Mouse (Mus musculus) hindbrain, embryonic 15.5 days (tissue): ENCODE measurements at regions not wholly inside any gene's neighbourhood (a gene's known extent, or its start where the extent isn't known, plus 50 kb on each side); places are given as distances from the start of the nearest gene placed in this dataset.

Source experiments
- ATAC-seq: fragments of 200-750 bp; cut with Nextera tagmentation; 2 replicates; pipeline ENCODE4 v1.8.0; 2017; ENCODE audit warnings: low read depth, moderate number of reproducible peaks, moderate TSS enrichment; ENCODE audit not compliant: low FRiP score
- H3K27ac ChIP-seq: fragments of 300-500 bp; sonication (generic); replicated peaks from 2 replicates; pipeline ENCODE4 v1.5.1; 2015; ENCODE audit warnings: mild to moderate bottlenecking, inconsistent platforms
- H3K27me3 ChIP-seq: fragments of 300-500 bp; sonication (generic); 2 replicates; pipeline ENCODE4 v1.6.1; 2015; ENCODE audit warnings: control low read depth, inconsistent platforms
- H3K36me3 ChIP-seq: fragments of 300-500 bp; sonication (generic); 2 replicates; pipeline ENCODE4 v1.6.1; 2015; ENCODE audit warnings: control low read depth, inconsistent platforms
- H3K4me1 ChIP-seq: fragments of 300-500 bp; sonication (generic); replicated peaks from 2 replicates; pipeline ENCODE4 v1.6.1; 2015; ENCODE audit warnings: control low read depth, inconsistent platforms
- H3K4me2 ChIP-seq: fragments of 300-500 bp; sonication (generic); 2 replicates; pipeline ENCODE4 v1.6.1; 2015; ENCODE audit warnings: moderate library complexity, mild to moderate bottlenecking, inconsistent platforms
- H3K4me3 ChIP-seq: fragments of 300-500 bp; sonication (generic); 2 replicates; pipeline ENCODE4 v1.5.1; 2015; ENCODE audit warnings: mild to moderate bottlenecking, inconsistent platforms
- H3K9ac ChIP-seq: fragments of 300-500 bp; sonication (generic); 2 replicates; pipeline ENCODE4 v1.6.1; 2015; ENCODE audit warnings: inconsistent platforms
- H3K9me3 ChIP-seq: fragments of 300-500 bp; sonication (generic); 2 replicates; pipeline ENCODE4 v1.6.1; 2016; ENCODE audit warnings: control low read depth, inconsistent platforms
- WGBS: fragments of 180-500 bp; shearing (Covaris S2); methylation state at CpG from one replicate; pipeline ENCODE4 v1.1.7; 2015; 5-methylcytosine and 5-hydroxymethylcytosine counted together

DNA sequence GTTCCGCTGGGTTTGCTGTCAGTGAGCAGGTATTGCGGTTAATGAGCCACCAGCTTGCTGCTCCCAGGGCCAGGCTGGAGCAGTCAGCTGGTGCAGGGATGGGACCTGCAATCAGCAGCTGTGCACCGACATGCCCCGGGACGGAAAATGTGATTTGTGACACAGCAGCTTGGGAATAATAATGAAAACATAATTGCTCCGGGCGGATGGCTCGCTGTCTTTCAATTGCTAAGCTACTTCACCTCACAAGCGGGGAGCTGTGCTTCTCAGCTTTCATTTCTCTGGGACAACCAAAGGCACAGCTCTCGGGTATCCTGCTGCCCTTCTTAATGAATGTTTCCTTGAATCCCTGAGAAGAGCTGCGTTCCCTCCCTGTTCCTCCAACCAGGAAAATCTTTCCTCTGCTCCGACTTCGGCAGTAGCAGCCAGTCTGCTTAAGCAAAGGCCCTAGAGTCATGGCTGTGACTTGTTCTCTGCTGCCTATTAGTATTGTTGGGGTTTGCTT is 235.3 kb upstream of the A1bg start:
- H3K36me3 ChIP-seq, result no peaks in the 10 kb centered on the region
- H3K27ac ChIP-seq, result peak overlapping the region; percentile 80
- peaks cover 6% of the 10 kb centered on the region for H3K4me1 ChIP-seq
- peaks cover 8% of the 10 kb centered on the region for H3K27me3 ChIP-seq
- H3K9me3 ChIP-seq, result no peaks in the 10 kb centered on the region
- 10% methylated on average over 13 of the region's 13 CpGs for WGBS
- peak overlapping the region; percentile 48 for H3K9ac ChIP-seq
- ATAC-seq, result peak; percentile 80
- peak overlapping the region; percentile 76 for H3K4me2 ChIP-seq
- H3K4me3 ChIP-seq, result peak overlapping the region; percentile 38

DNA sequence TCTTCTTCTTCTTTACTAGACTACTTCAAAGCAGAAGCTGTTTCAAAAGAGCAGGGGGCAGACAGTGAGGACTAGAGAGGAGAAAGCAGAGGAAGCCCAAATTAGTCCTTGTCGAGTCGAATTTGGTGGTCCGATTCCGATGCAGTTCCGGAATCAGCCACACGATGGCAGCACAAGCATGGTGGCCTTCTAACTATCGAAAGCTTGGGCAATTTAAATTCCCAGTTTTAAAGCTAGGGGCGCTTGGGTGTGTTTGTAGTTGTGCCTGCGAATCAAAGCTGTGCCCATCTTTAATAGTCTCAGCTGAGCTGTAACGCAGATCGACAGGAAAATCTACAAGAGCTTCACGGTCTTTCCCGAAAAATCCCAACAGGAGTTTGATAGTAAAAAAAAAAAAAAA is 234.7 kb upstream of the A1bg start:
- H3K4me3 ChIP-seq, result peak overlapping the region; percentile 38
- H3K36me3 ChIP-seq, result no peaks in the 10 kb centered on the region
- peaks cover 8% of the 10 kb centered on the region for H3K27me3 ChIP-seq
- peak; percentile 86 for ATAC-seq
- peaks cover 6% of the 10 kb centered on the region for H3K4me1 ChIP-seq
- peak overlapping the region; percentile 76 for H3K4me2 ChIP-seq
- WGBS, result 2% methylated on average over 13 of the region's 13 CpGs
- H3K9ac ChIP-seq, result no peak overlapping the region
- H3K27ac ChIP-seq, result peak overlapping the region; percentile 80
- no peaks in the 10 kb centered on the region for H3K9me3 ChIP-seq

DNA sequence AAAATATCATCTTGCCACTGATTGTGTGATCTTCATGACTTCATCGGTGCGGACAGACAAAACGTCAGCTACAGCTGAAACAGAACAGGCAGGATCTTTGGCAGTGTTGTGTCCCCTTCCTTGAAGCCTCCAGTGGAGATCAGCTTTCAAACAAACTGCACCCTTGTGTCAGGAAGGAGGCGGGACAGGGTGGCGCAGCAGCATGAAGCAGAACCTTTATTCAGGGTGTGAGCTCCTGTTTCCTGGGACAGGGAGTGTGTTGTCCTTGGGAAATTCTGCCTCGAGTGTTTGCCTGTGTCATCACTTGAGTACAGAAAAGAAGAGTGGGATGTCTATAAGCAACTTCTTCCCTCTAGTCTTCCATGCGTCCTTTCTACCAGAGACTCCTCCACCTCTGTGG is 232.7 kb upstream of the A1bg start:
- Histone ChIP-seq H3K4me1 (peaks cover 6% of the 10 kb centered on the region), H3K27me3 (peaks cover 8% of the 10 kb centered on the region), H3K9ac (no peak overlapping the region), H3K36me3 (no peaks in the 10 kb centered on the region), H3K9me3 (no peaks in the 10 kb centered on the region), H3K27ac (no peak overlapping the region), H3K4me3 (no peak overlapping the region), H3K4me2 (no peak overlapping the region)
- 81% methylated on average over 7 of the region's 7 CpGs for WGBS
- ATAC-seq, result no peak

GRCm38 (mm10) chr15:61154166-61154565 is 231.4 kb upstream of the A1bg start:
- Histone ChIP-seq H3K4me1 (peaks cover 6% of the 10 kb centered on the region), H3K9ac (no peak overlapping the region), H3K27ac (no peak overlapping the region), H3K4me3 (no peak overlapping the region), H3K9me3 (no peaks in the 10 kb centered on the region), H3K4me2 (no peak overlapping the region), H3K27me3 (peaks cover 8% of the 10 kb centered on the region), H3K36me3 (no peaks in the 10 kb centered on the region)
- 89% methylated on average over 12 of the region's 12 CpGs for WGBS
- ATAC-seq, result no peak

- Histone ChIP-seq H3K4me1 (no peaks in the 10 kb centered on the region), H3K27me3 (no peaks in the 10 kb centered on the region), H3K4me2 (no peak overlapping the region), H3K9me3 (no peaks in the 10 kb centered on the region), H3K36me3 (no peaks in the 10 kb centered on the region), H3K27ac (no peak overlapping the region), H3K4me3 (no peak overlapping the region), H3K9ac (no peak overlapping the region)
- WGBS, result 44% methylated on average over 3 of the region's 3 CpGs
- no peak for ATAC-seq
Observed at GRCm38 (mm10) chr15:61142851-61143250, 220.0 kb upstream of the A1bg start.

DNA sequence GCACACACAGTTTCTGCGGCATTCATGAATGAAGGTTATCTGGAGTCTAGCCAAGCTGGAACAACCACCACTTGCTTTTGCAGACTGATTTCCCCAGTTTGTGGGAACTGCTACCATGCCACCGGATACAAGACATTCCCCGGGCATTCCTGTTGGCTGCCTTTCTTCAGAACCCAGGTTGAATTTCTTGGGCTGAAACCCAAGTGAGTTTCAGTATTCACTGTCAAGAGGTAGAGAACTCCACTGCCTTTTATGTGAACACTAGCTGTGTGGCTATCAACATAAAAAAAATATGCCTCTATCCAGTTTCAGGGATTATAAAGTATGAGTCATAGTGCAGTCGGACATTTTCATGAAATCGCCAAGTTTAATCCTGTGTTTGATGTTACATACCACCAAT is 216.3 kb upstream of the A1bg start:
- 71% methylated on average over 5 of the region's 5 CpGs for WGBS
- ATAC-seq, result no peak
- H3K4me2 ChIP-seq, result no peak overlapping the region
- no peaks in the 10 kb centered on the region for H3K27me3 ChIP-seq
- H3K4me1 ChIP-seq, result no peaks in the 10 kb centered on the region
- no peak overlapping the region for H3K9ac ChIP-seq
- H3K9me3 ChIP-seq, result no peaks in the 10 kb centered on the region
- no peaks in the 10 kb centered on the region for H3K36me3 ChIP-seq
- H3K4me3 ChIP-seq, result no peak overlapping the region
- no peak overlapping the region for H3K27ac ChIP-seq

DNA sequence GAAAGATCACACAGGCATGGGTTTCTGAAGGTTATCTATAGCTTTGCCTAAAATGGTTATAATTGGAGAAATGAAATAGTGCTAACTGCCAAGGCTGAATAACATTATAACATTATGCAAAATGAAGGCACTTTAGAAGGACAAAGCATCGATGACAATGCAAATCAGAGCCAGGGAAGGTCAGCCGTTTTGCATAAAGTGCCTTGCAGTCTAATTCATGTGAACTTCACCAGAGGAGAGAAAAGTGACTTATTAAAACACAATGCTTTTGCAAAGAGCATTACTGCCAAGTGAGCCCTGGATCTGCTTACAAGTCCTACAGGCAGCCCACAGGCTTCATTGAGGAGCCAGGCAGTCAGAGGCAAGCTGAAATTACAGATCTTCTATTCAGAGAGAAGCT is 214.0 kb upstream of the A1bg start:
- Histone ChIP-seq H3K27me3 (no peaks in the 10 kb centered on the region), H3K9ac (no peak overlapping the region), H3K9me3 (no peaks in the 10 kb centered on the region), H3K27ac (no peak overlapping the region), H3K36me3 (no peaks in the 10 kb centered on the region), H3K4me2 (no peak overlapping the region), H3K4me1 (no peaks in the 10 kb centered on the region), H3K4me3 (no peak overlapping the region)
- no peak for ATAC-seq
- 22% methylated on average over 2 of the region's 2 CpGs for WGBS

DNA sequence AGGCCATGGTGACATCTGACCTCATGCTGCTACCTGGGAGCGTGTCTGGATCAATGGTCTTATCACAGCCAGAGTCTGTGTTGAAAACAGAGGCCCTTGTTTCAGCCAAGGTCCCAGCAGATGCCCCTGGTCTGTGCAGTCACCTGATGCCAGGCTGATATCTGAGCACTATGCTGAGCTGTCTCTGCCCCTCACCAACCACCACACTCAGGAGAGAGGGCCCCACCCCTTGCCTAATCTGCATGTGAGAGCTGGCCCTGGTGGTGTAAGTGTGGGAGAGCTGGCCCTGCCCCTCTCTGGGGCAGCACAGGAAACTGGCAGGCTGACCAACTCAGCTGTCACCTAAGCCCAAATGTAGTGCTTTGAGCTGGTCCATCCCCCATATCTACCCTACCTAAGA is 210.5 kb upstream of the A1bg start:
- no peak overlapping the region for H3K27ac ChIP-seq
- no peaks in the 10 kb centered on the region for H3K4me1 ChIP-seq
- H3K9me3 ChIP-seq, result no peaks in the 10 kb centered on the region
- H3K36me3 ChIP-seq, result no peaks in the 10 kb centered on the region
- H3K27me3 ChIP-seq, result no peaks in the 10 kb centered on the region
- no peak overlapping the region for H3K4me2 ChIP-seq
- ATAC-seq, result no peak; the same call in 1 of the 2 replicates
- no peak overlapping the region for H3K9ac ChIP-seq
- H3K4me3 ChIP-seq, result no peak overlapping the region
- 100% methylated on average over 1 of the region's 1 CpGs for WGBS

DNA sequence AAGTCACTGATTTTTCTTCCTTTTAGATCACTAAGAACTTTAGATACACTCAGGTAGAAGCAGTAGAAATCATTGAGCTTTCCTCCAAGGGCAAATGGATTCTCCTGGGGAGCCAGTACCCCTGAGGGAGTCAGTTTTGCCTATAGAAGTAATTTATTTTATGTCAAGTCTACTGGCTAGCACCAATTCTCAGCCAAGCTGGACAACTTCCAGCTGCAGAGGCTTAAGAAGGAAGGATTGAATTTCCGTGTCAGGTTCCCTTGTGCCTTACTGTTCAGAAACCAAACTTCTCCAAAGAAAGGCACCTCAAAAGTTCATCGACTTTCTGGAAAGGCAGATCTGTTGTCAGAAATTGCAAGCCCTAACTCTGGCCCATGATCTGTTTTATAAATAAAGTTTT is 205.2 kb upstream of the A1bg start:
- Histone ChIP-seq H3K4me2 (no peak overlapping the region), H3K27ac (no peak overlapping the region), H3K4me1 (no peaks in the 10 kb centered on the region), H3K4me3 (no peak overlapping the region), H3K36me3 (no peaks in the 10 kb centered on the region), H3K27me3 (no peaks in the 10 kb centered on the region), H3K9ac (no peak overlapping the region), H3K9me3 (no peaks in the 10 kb centered on the region)
- WGBS, result 75% methylated on average over 2 of the region's 2 CpGs
- ATAC-seq, result no peak

- Histone ChIP-seq H3K27ac (no peak overlapping the region), H3K4me2 (no peak overlapping the region), H3K36me3 (no peaks in the 10 kb centered on the region), H3K9ac (no peak overlapping the region), H3K4me3 (no peak overlapping the region), H3K27me3 (no peaks in the 10 kb centered on the region), H3K9me3 (no peaks in the 10 kb centered on the region), H3K4me1 (no peaks in the 10 kb centered on the region)
- no peak for ATAC-seq
Observed at GRCm38 (mm10) chr15:61127130-61127529, 204.3 kb upstream of the A1bg start.

DNA sequence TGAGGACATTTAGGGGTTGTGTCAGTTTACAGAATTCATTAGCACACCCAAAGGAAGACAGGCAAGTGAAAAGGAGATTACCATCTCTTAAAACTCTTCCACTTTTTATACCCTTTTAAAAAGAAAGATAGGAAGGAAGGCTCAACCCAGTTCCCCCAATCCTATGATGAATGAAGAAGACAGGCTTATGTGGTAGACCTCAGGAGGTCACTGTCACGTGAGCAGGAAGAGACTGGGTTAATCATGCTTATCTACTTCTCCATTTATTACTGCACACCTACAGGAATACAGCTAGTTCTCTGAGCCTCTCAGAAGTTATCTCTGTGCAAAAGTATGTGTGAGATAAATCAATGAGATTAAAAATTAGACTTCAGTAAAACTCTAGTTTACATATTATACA is 194.1 kb upstream of the A1bg start:
- Histone ChIP-seq H3K36me3 (no peaks in the 10 kb centered on the region), H3K9ac (no peak overlapping the region), H3K27ac (no peak overlapping the region), H3K4me2 (no peak overlapping the region), H3K4me3 (no peak overlapping the region), H3K9me3 (no peaks in the 10 kb centered on the region), H3K4me1 (no peaks in the 10 kb centered on the region), H3K27me3 (no peaks in the 10 kb centered on the region)
- WGBS, result 63% methylated on average over 1 of the region's 1 CpGs
- no peak for ATAC-seq

DNA sequence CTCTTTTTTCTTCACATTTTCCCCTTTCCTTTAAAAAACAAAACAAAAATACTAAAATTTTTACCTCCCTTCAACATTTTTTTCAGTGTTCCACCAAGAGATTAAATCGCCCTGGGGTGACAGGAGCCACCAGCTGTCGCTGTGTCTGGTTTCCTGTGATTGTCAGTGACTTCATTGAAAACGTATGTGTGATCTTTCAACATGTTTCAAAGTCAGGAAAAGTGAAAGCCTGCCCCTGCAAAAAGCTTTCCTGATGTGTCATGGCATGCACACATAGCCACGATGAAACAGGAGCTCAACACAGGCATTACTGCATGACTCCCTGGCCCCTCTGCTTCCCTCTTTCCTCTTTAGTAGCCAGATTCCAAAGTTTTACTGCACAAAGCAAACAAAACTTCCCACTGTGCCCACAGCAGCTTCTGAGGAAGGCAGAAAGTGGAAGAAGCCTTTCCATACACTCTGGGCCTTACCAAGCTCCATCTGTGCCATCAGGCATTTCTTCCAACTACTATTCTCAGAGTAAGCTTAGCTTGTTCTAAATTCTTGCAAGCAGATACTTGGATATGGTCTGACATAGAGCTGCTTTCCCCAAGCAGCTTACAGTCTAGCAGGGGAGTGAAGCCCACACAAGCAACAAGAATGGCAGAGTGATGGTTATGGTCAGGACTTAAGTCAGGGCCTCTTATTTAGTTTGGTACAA is 186.8 kb upstream of the A1bg start:
- H3K9me3 ChIP-seq, result no peaks in the 10 kb centered on the region
- ATAC-seq, result no peak

GRCm38 (mm10) chr15:61108957-61109356 is 186.1 kb upstream of the A1bg start:
- no peak overlapping the region for H3K4me3 ChIP-seq
- no peak overlapping the region for H3K27ac ChIP-seq
- ATAC-seq, result no peak
- no peak overlapping the region for H3K9ac ChIP-seq
- H3K4me1 ChIP-seq, result no peaks in the 10 kb centered on the region
- 45% methylated on average over 2 of the region's 2 CpGs for WGBS
- H3K4me2 ChIP-seq, result no peak overlapping the region
- no peaks in the 10 kb centered on the region for H3K36me3 ChIP-seq
- H3K27me3 ChIP-seq, result no peaks in the 10 kb centered on the region
- no peaks in the 10 kb centered on the region for H3K9me3 ChIP-seq

More for the DNA sequence above, 186.8 kb upstream of the A1bg start:
- H3K4me2 ChIP-seq, result no peak overlapping the region
- no peaks in the 10 kb centered on the region for H3K27me3 ChIP-seq
- no peak overlapping the region for H3K4me3 ChIP-seq
- WGBS, result 51% methylated on average over 4 of the region's 4 CpGs
- no peak overlapping the region for H3K9ac ChIP-seq
- no peaks in the 10 kb centered on the region for H3K4me1 ChIP-seq
- no peak overlapping the region for H3K27ac ChIP-seq
- no peaks in the 10 kb centered on the region for H3K36me3 ChIP-seq
